Mouse (Mus musculus) olfactory bulb, adult 2 months (tissue): ENCODE measurements around the gene Morn1.

Experiments used
- CTCF ChIP-seq: fragments of 200-500 bp; IDR thresholded peaks from 2 replicates; pipeline ENCODE4 v1.5.1; 2012; ENCODE audit warnings: low read depth, mild to moderate bottlenecking, low read length, moderate library complexity; ENCODE audit not compliant: insufficient read depth
- POLR2A ChIP-seq: fragments of 200-500 bp; IDR thresholded peaks from 2 replicates; pipeline ENCODE4 v1.6.1; 2012; ENCODE audit warnings: mild to moderate bottlenecking, low read depth, low read length, moderate library complexity; ENCODE audit not compliant: insufficient read depth

DNA sequence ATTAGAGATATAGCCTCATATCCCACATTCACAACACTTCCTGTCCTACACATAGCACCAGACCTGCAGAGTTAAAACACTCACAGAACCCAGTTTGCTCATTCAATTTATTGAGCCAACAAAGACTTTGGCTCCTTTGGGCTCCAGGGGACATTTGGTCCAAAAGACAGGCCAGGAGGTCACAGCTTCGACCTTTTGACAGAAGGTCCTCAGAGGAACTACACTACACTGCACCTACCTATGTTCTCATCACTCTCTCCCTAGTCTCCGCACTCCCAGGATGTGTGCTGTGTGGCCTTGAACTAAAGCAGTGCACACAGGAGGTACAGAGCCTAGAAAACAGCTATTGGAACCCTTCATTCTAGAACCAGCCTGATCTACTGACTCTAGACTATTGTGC is 10.6 kb upstream of the Morn1 start:
- TF ChIP-seq CTCF (no peak), POLR2A (no peak)
